Mouse (Mus musculus): Measurements from ENCODE around the gene Grm3.

GRCm38 (mm10) chr5:9748184-9748583 lies 23.2 kb upstream of the Grm3 start:
- TF ChIP-seq CTCF (IDR thresholded peaks at IDR 0.05; ENCODE audit: borderline replicate concordance, insufficient read depth, low read depth, low read length) (no peak), POLR2A (IDR thresholded peaks at IDR 0.05; ENCODE audit: borderline replicate concordance, insufficient read depth, low read length) (no peak)
